Mouse (Mus musculus) urinary bladder, adult 2 months (tissue): ENCODE data around the gene BC030499. TPM values are rescaled to one million over a fixed set of nuclear protein-coding genes. Genes with fewer than 3 reads are reported as not detected.

ENCODE experiments used
- polyA plus RNA-seq: library from polyadenylated mRNA; depleted of rRNA; stranded (reverse); fragments of >200 nt; gene quantifications from 2 replicates; pipeline ENCODE4 v1.2.3, GENCODE M21; 2012; rRNA removed

Gene BC030499
- polyA plus RNA-seq, 1 experiment, result 0.55 TPM

Other genes with a start within 250 kb of the BC030499 start
- gene Eral1, start 210.5 kb upstream of the BC030499 start, polyA plus RNA-seq, result 23.0 and 28.0 TPM in 2 replicates
- 6.1 and 10.1 TPM in 2 replicates for gene Fam222b, start 196.2 kb upstream of the BC030499 start, polyA plus RNA-seq
- gene Traf4, start 125.3 kb upstream of the BC030499 start, polyA plus RNA-seq, result 20.4 and 26.1 TPM in 2 replicates
- gene Nek8, start 114.2 kb upstream of the BC030499 start, polyA plus RNA-seq, result 14.4 and 19.7 TPM in 2 replicates
- 24.1 and 33.5 TPM in 2 replicates for gene Tlcd1, start 114.1 kb upstream of the BC030499 start, polyA plus RNA-seq
- gene Rpl23a, start 107.3 kb upstream of the BC030499 start, polyA plus RNA-seq, result 2,424 and 3,048 TPM in 2 replicates
- 66.7 and 79.2 TPM in 2 replicates for gene Rab34, start 102.4 kb upstream of the BC030499 start, polyA plus RNA-seq
- 3.0 and 3.4 TPM in 2 replicates for gene Proca1, start 97.4 kb upstream of the BC030499 start, polyA plus RNA-seq
- gene Sdf2, start 45.1 kb upstream of the BC030499 start, polyA plus RNA-seq, result 111 and 138 TPM in 2 replicates
- gene Supt6, start 44.9 kb upstream of the BC030499 start, polyA plus RNA-seq, result 14.5 and 28.6 TPM in 2 replicates
- gene 2610507B11Rik, start 29.1 kb upstream of the BC030499 start, polyA plus RNA-seq, result 94.2 and 96.9 TPM in 2 replicates
- 1.4 and 1.7 TPM in 2 replicates for gene Spag5, start 10.7 kb downstream of the BC030499 start, polyA plus RNA-seq
- 3.3 and 4.1 TPM in 2 replicates for gene Aldoc, start 32.1 kb downstream of the BC030499 start, polyA plus RNA-seq
- 44.2 and 44.9 TPM in 2 replicates for gene Pigs, start 37.6 kb downstream of the BC030499 start, polyA plus RNA-seq
- 91.5 and 94.3 TPM in 2 replicates for gene Unc119, start 52.6 kb downstream of the BC030499 start, polyA plus RNA-seq
- 0.08 and 0.15 TPM in 2 replicates for gene Foxn1, start 95.7 kb downstream of the BC030499 start, polyA plus RNA-seq
- 0.04 and 0.07 TPM in 2 replicates for gene Slc13a2, start 131.4 kb downstream of the BC030499 start, polyA plus RNA-seq
- gene Slc46a1, start 174.9 kb downstream of the BC030499 start, polyA plus RNA-seq, result 24.3 and 26.3 TPM in 2 replicates
- gene Sarm1, start 206.9 kb downstream of the BC030499 start, polyA plus RNA-seq, result 0.54 and 0.81 TPM in 2 replicates
- 3.6 and 4.4 TPM in 2 replicates for gene Vtn, start 208.2 kb downstream of the BC030499 start, polyA plus RNA-seq
- not detected in 2 replicates for gene Sebox, start 212.6 kb downstream of the BC030499 start, polyA plus RNA-seq
- 28.8 and 41.2 TPM in 2 replicates for gene Tmem199, start 221.3 kb downstream of the BC030499 start, polyA plus RNA-seq
- 52.5 and 54.7 TPM in 2 replicates for gene Poldip2, start 221.4 kb downstream of the BC030499 start, polyA plus RNA-seq
- gene Tnfaip1, start 245.5 kb downstream of the BC030499 start, polyA plus RNA-seq, result 37.1 and 39.9 TPM in 2 replicates
- gene Ift20, start 245.5 kb downstream of the BC030499 start, polyA plus RNA-seq, result 87.2 and 93.1 TPM in 2 replicates